Mouse (Mus musculus) limb, embryonic 11.5 days (tissue): ENCODE data around the gene Ago4. TPM values are rescaled to one million over a fixed set of nuclear protein-coding genes. Genes with fewer than 3 reads are reported as not detected.

Source experiments
- ATAC-seq: fragments of 200-750 bp; cut with Nextera tagmentation; 2 replicates; pipeline ENCODE4 v1.8.0; 2017; ENCODE audit warnings: low read depth; ENCODE audit not compliant: insufficient number of reproducible peaks, low FRiP score, low TSS enrichment
- DNase-seq: peaks from one replicate; pipeline ENCODE4 v3.0.0-alpha.2; 2015; ENCODE audit warnings: low spot score
- H3K27ac ChIP-seq: fragments of 300-500 bp; sonication (generic); replicated peaks from 2 replicates; pipeline ENCODE4 v1.5.1; 2014; ENCODE audit warnings: low read depth, mild to moderate bottlenecking, low read length
- H3K27me3 ChIP-seq: fragments of 300-500 bp; sonication (generic); 2 replicates; pipeline ENCODE4 v1.6.1; 2014; ENCODE audit warnings: mild to moderate bottlenecking, low read length, mixed read lengths; ENCODE audit not compliant: control insufficient read depth, insufficient read depth
- H3K36me3 ChIP-seq: fragments of 300-500 bp; sonication (generic); 2 replicates; pipeline ENCODE4 v1.6.1; 2014; ENCODE audit warnings: mild to moderate bottlenecking, low read length, moderate library complexity, mixed read lengths; ENCODE audit not compliant: control insufficient read depth, insufficient read depth
- H3K4me1 ChIP-seq: fragments of 300-500 bp; sonication (generic); 2 replicates; pipeline ENCODE4 v1.6.1; 2014; ENCODE audit warnings: low read length, mixed read lengths; ENCODE audit not compliant: control insufficient read depth, insufficient read depth
- H3K4me2 ChIP-seq: fragments of 300-500 bp; sonication (generic); 2 replicates; pipeline ENCODE4 v1.6.1; 2014; ENCODE audit warnings: low read depth, mild to moderate bottlenecking, moderate library complexity; ENCODE audit not compliant: severe bottlenecking
- H3K4me3 ChIP-seq: fragments of 300-500 bp; sonication (generic); 2 replicates; pipeline ENCODE4 v1.5.1; 2014; ENCODE audit warnings: low read depth, low read length
- H3K9ac ChIP-seq: fragments of 300-500 bp; sonication (generic); 2 replicates; pipeline ENCODE4 v1.6.1; 2014; ENCODE audit warnings: mild to moderate bottlenecking, low read length
- H3K9me3 ChIP-seq: fragments of 300-500 bp; sonication (generic); 2 replicates; pipeline ENCODE4 v1.6.1; 2016; ENCODE audit warnings: low read length; ENCODE audit not compliant: control insufficient read depth
- WGBS: fragments of 180-500 bp; shearing (Covaris S2); extraction: QIAGEN DNeasy Blood & Tissue Kit; methylation state at CpG from one replicate; pipeline ENCODE4 v1.1.7; 2014; 5-methylcytosine and 5-hydroxymethylcytosine counted together
- polyA plus RNA-seq: library from polyadenylated mRNA; unstranded; fragments of >200 nt; fragmentation: Nextera tagmentation; extraction: Ambion mirVana; gene quantifications from 2 replicates; pipeline ENCODE4 v1.2.1, GENCODE M21; 2014

Gene Ago4
- polyA plus RNA-seq, 1 experiment from 2014 or later, result 1.2 TPM

DNA sequence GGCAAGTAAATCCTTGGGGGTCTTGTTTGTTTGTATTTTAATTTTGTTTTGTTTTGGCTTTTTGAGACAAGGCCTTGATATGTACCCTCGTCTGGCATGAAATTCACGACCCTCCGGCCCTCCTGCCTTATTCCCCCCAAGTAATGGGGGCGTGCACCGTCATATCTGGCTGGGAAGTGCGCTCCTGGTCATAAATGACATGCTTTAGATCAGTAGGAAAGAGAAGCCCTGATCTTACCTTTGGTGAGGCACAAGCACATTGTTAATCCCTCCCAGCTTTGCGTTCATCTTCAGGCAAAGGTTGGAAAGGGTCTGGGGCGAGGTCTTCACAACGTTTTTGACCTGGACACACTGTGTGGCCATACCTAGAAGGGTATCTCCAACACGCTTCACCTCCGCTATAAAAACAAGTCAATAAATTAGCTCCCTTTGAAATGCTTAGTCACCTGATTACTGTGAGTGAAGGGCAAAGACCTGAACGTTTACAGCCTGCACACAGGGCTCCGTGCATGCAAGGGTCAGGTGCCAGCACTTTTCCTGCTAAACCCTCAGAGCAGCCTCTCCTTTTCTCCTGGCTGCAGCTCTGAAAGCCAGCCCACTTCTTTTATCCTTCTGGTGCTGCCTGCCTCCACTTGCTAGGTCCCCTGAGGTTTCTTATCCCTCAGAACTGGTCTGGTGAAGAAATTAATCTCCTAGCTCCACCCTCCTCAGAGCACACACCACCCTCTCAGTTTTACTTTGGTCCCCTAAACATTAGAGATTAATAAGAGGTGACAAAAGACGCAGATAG, 25.0 kb downstream of the Ago4 start:
- H3K4me1 ChIP-seq, result no peaks in the 10 kb centered on the region
- H3K9ac ChIP-seq, result no peak overlapping the region
- no peaks in the 10 kb centered on the region for H3K9me3 ChIP-seq
- WGBS, result 68% methylated on average over 14 of the region's 14 CpGs
- H3K4me3 ChIP-seq, result no peak overlapping the region
- no peaks in the 10 kb centered on the region for H3K27me3 ChIP-seq
- H3K36me3 ChIP-seq, result peaks cover 2% of the 10 kb centered on the region; the same call in 1 of the 2 replicates
- ATAC-seq (no peak), DNase-seq (no peak)
- H3K27ac ChIP-seq, result no peak overlapping the region
- no peak overlapping the region for H3K4me2 ChIP-seq

DNA sequence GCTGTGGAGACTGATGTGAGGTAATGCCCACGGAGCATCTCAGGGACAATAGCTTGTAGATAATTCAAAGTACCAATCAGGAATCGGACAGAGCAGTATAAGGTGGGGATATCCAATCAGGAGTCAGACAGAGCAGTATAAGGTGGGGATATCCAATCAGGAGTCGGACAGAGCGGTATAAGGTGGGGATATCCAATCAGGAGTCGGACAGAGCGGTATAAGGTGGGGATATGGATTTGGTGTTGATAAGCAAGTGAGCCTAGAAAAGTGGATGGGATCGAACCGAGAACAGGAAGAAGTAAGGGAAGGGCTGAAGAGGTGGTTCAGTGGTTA, 30.3 kb downstream of the Ago4 start:
- Histone ChIP-seq H3K9me3 (no peaks in the 10 kb centered on the region), H3K36me3 (no peaks in the 10 kb centered on the region), H3K27ac (no peak overlapping the region), H3K9ac (no peak overlapping the region), H3K4me3 (no peak overlapping the region), H3K4me1 (no peaks in the 10 kb centered on the region), H3K27me3 (no peaks in the 10 kb centered on the region), H3K4me2 (no peak overlapping the region)
- DNase-seq (no peak), ATAC-seq (no peak)
- 51% methylated on average over 8 of the region's 8 CpGs for WGBS

DNA sequence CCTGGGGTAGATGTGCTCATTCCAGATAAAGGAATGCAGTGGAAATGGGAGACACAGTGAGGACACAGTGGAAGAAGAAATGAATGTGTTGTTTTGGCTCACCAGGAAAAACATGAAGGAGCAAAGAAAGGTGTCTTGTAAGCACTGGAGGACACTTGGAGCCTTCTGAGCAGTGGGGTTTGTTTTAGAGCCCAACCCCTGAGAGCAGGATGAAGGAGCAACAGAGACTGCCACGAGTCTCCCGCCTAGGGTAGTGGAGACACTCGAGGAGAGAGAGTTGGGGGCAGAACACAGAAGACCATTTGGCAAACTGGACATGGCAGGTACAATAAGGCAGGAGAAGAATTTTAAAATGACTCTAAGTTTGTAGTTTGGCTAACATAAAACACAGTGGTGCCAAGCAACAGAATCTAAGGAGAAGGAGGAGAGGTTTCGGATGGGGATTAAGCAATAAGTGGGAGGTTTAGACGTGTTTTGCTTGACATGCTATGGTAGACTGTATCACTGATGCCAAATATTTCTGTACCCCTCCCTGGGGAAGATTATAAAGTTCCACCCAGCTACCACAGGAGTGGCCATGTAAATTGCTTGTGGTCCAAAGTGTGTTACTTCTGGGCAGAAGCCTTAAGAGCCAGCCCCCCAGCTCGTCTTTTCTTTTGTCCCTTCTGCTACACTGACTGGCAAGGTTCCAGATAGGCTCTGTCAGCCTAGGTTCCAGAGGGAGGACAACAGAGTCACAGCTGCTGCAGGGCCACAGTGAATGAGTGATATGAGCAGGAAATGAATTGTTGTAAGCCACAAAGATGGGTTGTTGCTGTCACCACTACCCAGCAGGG, 30.9 kb downstream of the Ago4 start:
- no peak for ATAC-seq
- no peaks in the 10 kb centered on the region for H3K36me3 ChIP-seq
- H3K9me3 ChIP-seq, result no peaks in the 10 kb centered on the region
- no peak overlapping the region for H3K9ac ChIP-seq
- H3K27ac ChIP-seq, result no peak overlapping the region
- no peaks in the 10 kb centered on the region for H3K4me1 ChIP-seq
- WGBS, result 73% methylated on average over 6 of the region's 6 CpGs
- H3K4me2 ChIP-seq, result no peak overlapping the region
- no peak for DNase-seq
- no peak overlapping the region for H3K4me3 ChIP-seq
- H3K27me3 ChIP-seq, result no peaks in the 10 kb centered on the region

DNA sequence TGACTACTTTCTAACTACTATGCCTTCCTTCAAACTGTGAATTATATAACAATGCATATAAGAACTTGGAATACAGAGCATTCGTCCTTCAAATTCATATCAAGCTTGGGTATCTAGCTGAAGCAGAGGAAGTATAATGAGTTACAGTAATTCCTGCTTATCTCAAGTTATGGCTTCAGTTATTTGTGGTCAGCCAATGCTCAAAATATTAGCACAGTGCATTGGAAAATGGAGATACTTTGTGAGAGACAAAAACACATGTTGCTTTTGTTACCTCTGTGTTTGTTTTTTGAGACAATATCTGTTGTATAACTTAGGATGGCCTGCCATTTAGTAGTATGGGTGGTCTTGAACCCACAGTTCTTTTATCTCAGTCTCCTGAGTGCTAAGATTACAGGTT, 34.7 kb downstream of the Ago4 start:
- ATAC-seq, result no peak
- Histone ChIP-seq H3K4me3 (no peak overlapping the region), H3K27ac (no peak overlapping the region), H3K4me1 (no peaks in the 10 kb centered on the region), H3K36me3 (no peaks in the 10 kb centered on the region), H3K9ac (no peak overlapping the region), H3K4me2 (no peak overlapping the region), H3K9me3 (no peaks in the 10 kb centered on the region), H3K27me3 (no peaks in the 10 kb centered on the region)
- no peak for DNase-seq
- 78% methylated on average over 1 of the region's 1 CpGs for WGBS

DNA sequence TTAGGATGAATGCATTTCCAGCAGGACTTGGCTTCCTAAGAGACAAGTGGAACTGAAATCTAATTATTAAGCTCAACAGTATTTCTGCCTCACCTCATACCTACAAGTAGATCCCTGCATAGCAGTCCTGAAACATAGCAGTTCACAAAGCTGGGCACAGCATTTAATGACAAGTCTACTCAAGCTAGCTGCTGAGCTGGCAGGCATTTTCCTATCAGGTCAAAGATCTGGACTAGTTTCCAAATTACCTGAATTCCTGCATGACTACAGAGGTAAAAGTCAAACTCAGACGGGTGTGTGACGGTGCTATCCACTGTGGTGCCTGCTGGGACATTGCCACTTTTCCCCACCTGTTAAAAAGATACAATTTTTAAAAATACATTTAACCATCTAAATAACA, 36.3 kb downstream of the Ago4 start:
- no peak overlapping the region for H3K9ac ChIP-seq
- H3K36me3 ChIP-seq, result no peaks in the 10 kb centered on the region
- ATAC-seq (no peak), DNase-seq (no peak)
- no peak overlapping the region for H3K4me2 ChIP-seq
- H3K9me3 ChIP-seq, result no peaks in the 10 kb centered on the region
- WGBS, result 74% methylated on average over 2 of the region's 2 CpGs
- H3K4me1 ChIP-seq, result no peaks in the 10 kb centered on the region
- no peaks in the 10 kb centered on the region for H3K27me3 ChIP-seq
- no peak overlapping the region for H3K27ac ChIP-seq
- no peak overlapping the region for H3K4me3 ChIP-seq

DNA sequence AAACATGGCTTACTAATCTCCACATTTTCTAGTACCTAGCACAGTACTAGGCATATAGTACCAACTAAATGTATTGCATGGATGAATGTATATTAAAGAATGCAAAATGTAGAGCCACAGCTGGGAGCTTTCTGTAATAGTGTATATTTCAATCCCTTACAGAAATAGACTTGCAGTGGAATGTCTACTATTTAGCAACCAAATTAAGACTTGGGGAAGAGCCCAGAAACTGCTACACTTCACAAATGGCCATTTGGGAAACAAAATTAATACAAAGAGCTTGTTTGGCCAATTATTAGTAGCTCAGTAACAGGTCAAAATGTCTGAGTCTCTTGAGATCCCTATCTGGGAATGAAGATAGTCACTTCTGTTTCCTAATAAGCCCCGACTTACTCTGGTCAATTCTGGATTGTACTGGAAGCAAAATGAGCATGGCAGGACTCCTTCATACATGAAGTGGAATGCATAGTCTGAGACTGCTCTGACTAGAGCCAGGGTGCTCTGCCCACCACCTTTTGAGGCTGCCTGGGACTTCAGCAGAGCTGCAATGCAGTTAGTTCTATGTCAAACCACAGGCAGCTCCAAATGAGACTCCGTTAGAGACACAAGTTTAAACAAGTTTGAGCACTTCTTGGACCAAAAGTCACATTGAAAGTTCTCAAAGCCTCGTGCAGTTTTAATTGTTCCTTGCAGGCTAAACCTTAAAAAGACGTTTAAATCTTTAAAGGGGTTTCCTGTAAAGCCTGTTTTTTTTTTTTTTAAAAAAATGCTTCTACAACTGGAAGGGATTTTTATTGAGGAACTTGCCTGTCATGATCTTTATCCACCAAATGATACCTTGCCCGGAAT, 37.1 kb downstream of the Ago4 start:
- H3K27me3 ChIP-seq, result no peaks in the 10 kb centered on the region
- no peak overlapping the region for H3K4me3 ChIP-seq
- H3K27ac ChIP-seq, result no peak overlapping the region
- no peaks in the 10 kb centered on the region for H3K4me1 ChIP-seq
- H3K4me2 ChIP-seq, result no peak overlapping the region
- no peaks in the 10 kb centered on the region for H3K9me3 ChIP-seq
- no peaks in the 10 kb centered on the region for H3K36me3 ChIP-seq
- ATAC-seq, result no peak
- DNase-seq, result no peak
- 78% methylated on average over 5 of the region's 5 CpGs for WGBS
- no peak overlapping the region for H3K9ac ChIP-seq

DNA sequence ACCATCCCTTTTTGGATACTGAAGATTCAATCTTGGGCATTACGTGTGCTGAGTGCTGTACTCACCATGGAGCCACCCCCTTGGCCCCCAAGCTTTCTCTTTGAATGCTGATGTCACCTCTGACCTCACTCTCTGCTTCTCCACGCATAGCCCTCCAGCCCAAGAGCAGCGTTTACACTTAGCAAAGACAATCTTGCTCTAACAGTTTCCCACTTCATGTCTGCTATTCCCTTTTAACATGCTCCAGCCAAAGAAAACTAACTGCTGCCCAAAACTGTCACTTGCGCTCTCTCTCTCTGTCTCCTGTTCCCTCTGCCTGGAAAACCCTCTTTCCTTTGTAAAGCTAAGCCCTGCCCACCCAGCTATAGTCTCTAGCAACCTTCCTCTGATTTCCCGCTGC, 37.8 kb downstream of the Ago4 start:
- Histone ChIP-seq H3K27me3 (no peaks in the 10 kb centered on the region), H3K4me1 (no peaks in the 10 kb centered on the region), H3K4me3 (no peak overlapping the region), H3K27ac (no peak overlapping the region), H3K9ac (no peak overlapping the region), H3K4me2 (no peak overlapping the region), H3K36me3 (no peaks in the 10 kb centered on the region), H3K9me3 (no peaks in the 10 kb centered on the region)
- WGBS, result 69% methylated on average over 5 of the region's 5 CpGs
- DNase-seq, result no peak
- no peak for ATAC-seq

DNA sequence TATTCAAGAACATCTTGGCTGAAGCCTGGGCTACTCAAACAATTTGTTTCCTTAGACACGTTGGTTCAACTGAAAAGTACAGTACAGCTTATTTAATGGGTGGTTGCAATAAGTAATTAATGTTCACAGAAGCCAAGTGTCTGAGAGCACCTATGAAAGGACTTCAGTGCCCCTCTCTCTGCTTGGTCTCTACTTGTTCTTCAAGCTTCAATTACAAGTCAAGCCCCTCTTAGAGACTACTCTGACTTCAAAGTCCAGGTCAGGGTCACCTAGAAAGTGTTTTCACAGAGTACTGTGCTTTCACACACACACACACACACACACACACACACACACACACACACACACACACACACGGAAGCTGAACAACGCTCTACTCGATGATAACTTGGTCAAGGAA, 39.9 kb downstream of the Ago4 start:
- H3K4me1 ChIP-seq, result no peaks in the 10 kb centered on the region
- no peaks in the 10 kb centered on the region for H3K9me3 ChIP-seq
- WGBS, result 84% methylated on average over 4 of the region's 4 CpGs
- H3K9ac ChIP-seq, result no peak overlapping the region
- ATAC-seq, result no peak
- DNase-seq, result no peak
- no peaks in the 10 kb centered on the region for H3K27me3 ChIP-seq
- H3K36me3 ChIP-seq, result no peaks in the 10 kb centered on the region
- H3K4me2 ChIP-seq, result no peak overlapping the region
- H3K27ac ChIP-seq, result no peak overlapping the region
- no peak overlapping the region for H3K4me3 ChIP-seq
